Mouse (Mus musculus): ENCODE results near the gene Il12b.

The Il12b gene

GRCm38 (mm10) chr11:44410413-44410812 is 10.6 kb downstream of the Il12b start:
- intact Hi-C loops (cut with DNase I) = no loop called here

DNA sequence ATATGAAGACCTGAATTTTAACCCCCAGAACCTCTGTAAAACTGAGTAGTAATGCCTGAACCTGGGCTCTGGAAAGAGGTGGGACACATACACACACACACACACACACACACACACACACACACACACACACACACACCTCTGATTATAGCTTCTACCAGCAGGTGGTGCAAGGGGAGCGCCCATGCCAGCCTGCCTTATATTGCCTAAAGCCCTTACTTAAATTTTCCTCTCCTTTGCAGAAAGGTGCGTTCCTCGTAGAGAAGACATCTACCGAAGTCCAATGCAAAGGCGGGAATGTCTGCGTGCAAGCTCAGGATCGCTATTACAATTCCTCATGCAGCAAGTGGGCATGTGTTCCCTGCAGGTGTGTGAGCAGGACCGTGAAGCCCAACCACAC is 12.4 kb downstream of the Il12b start:
- intact Hi-C loops (cut with DNase I) = no loop called here

DNA sequence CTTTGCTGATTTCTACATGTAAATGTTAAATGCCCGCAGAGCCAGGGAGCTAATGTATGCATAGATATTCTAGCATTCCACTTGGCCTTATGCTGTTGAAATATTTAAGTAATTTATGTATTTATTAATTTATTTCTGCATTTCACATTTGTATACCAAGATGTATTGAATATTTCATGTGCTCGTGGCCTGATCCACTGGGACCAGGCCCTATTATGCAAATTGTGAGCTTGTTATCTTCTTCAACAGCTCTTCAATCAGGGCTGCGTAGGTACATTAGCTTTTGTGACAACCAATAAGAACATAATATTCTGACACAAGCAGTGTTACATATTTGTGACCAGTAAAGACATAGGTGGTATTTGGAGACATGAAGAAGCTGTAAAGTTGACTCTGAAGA is 13.5 kb downstream of the Il12b start:
- intact Hi-C loops (cut with DNase I) = no loop called here

GRCm38 (mm10) chr11:44414605-44415004 is 14.7 kb downstream of the Il12b start:
- intact Hi-C loops (cut with DNase I) = loop anchor here (5.0 kb wide), 1 partner anchor 38 kb away; no protein-coding TSS in a partner anchor

GRCm38 (mm10) chr11:44417403-44417802 is 17.5 kb downstream of the Il12b start:
- intact Hi-C loops (cut with DNase I) = loop anchor here (5.0 kb wide), 1 partner anchor 35 kb away; no protein-coding TSS in a partner anchor

DNA sequence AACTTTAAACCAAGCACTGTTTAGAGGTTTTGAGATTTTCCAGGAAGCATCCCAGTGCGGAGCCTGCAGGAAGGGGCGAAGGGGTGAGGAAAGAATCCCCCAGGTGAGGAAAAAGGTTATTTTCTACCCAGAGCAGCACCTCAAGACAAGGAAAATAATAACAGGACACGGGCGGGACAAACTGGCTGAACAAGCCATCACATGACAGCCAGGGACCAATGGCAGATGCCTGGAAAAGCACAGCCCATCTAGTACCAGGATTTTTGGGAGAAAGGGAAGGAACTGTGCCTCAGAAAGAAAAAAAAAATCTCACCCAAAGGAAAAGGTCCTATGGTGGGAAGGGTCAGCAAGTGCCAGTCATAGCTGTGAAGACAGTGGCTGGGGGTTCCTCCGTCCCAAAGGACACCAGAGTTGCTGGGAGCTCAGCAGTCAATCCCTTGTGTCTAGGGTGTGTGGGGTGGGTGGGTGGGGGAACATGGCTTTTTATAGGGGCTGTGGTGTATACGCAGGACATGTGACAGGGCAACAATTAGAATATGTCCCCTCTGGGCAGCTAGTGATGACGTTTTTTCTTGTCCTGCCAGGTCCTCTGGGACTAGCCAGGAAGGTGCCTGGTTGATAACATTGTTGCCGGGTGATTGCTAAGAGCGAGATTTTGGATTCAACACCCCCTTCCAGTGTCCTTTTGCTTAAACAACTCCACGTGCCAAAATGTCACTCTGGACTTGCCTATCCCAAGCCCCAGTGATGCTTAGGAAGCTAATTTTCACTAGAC is 22.7 kb downstream of the Il12b start:
- intact Hi-C loops (cut with DNase I) = no loop called here

GRCm38 (mm10) chr11:44423261-44423660 is 23.4 kb downstream of the Il12b start:
- intact Hi-C loops (cut with DNase I) = no loop called here

DNA sequence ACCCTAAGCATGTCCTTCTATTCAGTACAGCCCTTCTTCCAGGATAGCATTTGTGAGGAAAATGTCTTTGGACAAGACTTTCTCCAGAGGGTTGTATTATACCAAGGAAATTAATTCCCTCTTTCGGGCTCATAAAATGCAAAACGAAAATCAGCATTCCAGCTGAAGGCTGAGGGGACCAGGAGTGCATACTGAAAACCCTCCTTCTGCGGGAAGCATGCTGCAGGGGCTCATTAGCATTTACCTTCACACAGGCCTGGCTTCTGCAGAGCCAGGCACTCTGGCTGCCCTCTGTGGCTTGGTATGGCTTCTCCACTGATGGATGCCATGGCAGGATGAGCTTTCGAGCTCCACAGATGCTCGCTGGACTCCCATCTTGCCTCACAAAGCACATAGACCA is 24.1 kb downstream of the Il12b start:
- intact Hi-C loops (cut with DNase I) = no loop called here

- intact Hi-C loops (cut with DNase I) = no loop called here
Observed at GRCm38 (mm10) chr11:44425006-44425405, 25.1 kb downstream of the Il12b start.

- intact Hi-C loops (cut with DNase I) = no loop called here
Observed at GRCm38 (mm10) chr11:44425626-44426025, 25.8 kb downstream of the Il12b start.

GRCm38 (mm10) chr11:44427951-44428350 is 28.1 kb downstream of the Il12b start:
- intact Hi-C loops (cut with DNase I) = no loop called here

DNA sequence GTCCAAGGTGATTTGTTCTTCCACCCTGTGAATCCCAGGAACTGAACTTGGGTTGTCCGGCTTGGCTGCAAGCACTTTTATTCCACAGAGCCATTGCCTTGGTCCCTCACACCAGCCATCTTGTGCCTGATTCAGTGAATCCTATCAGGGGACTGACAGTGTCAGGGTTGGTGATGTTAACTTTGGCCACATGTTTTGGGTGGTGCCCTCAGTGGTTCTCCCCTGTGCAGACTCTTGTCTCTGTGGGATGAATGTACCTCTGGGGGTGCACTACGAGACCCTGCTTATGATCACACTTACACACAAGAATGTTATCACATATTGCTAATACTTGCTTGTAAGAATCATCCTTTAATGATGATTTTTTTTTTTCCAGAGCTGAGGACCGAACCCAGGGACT is 30.2 kb downstream of the Il12b start:
- intact Hi-C loops (cut with DNase I) = no loop called here

GRCm38 (mm10) chr11:44437786-44438185 is 37.9 kb downstream of the Il12b start:
- intact Hi-C loops (cut with DNase I) = no loop called here

DNA sequence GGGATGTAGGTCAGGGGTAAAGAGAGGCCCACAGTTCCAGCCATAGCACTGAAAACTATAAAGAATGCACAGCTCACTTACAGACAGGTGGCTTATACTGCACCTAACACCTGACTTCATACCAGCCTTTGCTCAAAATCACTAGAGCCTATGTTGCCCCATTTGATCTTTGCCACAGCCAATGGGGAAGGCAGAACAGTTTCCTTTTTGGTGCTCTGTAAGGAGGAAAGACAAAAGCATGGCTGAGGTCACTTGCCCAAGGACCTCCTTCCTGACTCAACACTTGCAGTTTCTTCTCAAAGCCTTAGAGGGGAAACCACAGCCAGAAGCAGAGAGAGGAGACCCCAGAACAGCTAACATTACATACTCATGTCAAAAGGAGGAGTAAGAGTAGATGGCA is 51.2 kb downstream of the Il12b start:
- intact Hi-C loops (cut with DNase I) = loop anchor here (5.0 to 10.0 kb wide), 3 partner anchors 34 to 686 kb away; no protein-coding TSS in a partner anchor

DNA sequence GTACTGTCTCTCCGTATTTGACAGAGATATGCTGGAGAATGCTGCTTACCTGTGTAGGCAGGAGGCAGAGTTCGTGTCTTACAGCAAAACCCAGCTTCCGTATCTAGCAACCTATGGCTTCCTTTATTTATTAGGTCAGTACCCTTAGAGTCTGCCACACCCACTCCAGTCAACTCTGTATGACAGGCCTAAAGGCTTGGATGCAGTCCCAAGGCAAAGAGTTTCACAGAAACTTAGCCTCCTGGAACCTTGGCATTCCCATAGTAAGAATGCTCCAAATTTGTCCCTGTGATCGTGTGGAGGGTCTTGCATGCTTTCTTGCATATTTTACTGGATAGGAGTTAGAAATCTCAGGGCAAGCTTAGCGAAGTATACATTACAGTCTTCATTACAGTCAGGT is 52.2 kb downstream of the Il12b start:
- intact Hi-C loops (cut with DNase I) = loop anchor here (5.0 to 10.0 kb wide), 3 partner anchors 35 to 687 kb away; no protein-coding TSS in a partner anchor

DNA sequence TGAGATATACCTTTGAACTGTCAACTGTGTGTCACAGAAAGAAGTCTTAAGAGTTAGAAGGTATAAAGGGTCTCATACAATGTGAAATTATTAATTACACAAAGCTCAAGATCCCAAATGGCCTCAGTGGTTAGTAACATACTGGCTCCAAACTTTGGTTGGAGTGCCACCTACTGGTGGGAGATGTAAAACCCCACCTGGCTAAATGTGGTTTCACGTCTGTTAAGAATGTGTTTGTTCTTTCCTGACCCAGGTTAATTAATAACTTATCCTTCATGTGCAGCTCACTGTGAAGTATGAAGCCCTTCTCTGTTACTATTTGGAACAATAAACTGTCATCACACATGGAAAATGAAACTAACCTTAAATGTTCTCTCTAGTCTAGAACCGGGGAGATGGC is 53.6 kb downstream of the Il12b start:
- intact Hi-C loops (cut with DNase I) = loop anchor here (5.0 to 10.0 kb wide), 3 partner anchors 36 to 689 kb away; no protein-coding TSS in a partner anchor

GRCm38 (mm10) chr11:44461493-44461892 is 61.6 kb downstream of the Il12b start:
- intact Hi-C loops (cut with DNase I) = no loop called here
